Mouse (Mus musculus): ENCODE data around the gene Alg13. TPM values are rescaled to one million over a fixed set of nuclear protein-coding genes. Genes with fewer than 3 reads are reported as not detected.

The Alg13 gene
- polyA plus RNA-seq, 1 experiment from 2014 or later = 9.9 TPM

GRCm38 (mm10) chrX:144337938-144338337 lies 20.3 kb downstream of the Alg13 start:
- no peak for ATAC-seq (ENCODE audit: extremely low read depth, insufficient number of reproducible peaks, low FRiP score, low TSS enrichment)
- H3K4me1 ChIP-seq = no peaks in the 10 kb centered on the region
- H3K4me2 ChIP-seq = no peak overlapping the region
- H3K36me3 ChIP-seq = no peaks in the 10 kb centered on the region
- H3K27ac ChIP-seq (replicated peaks) = no peak overlapping the region
- H3K27me3 ChIP-seq (replicated peaks) = no peaks in the 10 kb centered on the region
- no peak overlapping the region for H3K9ac ChIP-seq
- no peak overlapping the region for H3K4me3 ChIP-seq
- no peaks in the 10 kb centered on the region for H3K9me3 ChIP-seq

DNA sequence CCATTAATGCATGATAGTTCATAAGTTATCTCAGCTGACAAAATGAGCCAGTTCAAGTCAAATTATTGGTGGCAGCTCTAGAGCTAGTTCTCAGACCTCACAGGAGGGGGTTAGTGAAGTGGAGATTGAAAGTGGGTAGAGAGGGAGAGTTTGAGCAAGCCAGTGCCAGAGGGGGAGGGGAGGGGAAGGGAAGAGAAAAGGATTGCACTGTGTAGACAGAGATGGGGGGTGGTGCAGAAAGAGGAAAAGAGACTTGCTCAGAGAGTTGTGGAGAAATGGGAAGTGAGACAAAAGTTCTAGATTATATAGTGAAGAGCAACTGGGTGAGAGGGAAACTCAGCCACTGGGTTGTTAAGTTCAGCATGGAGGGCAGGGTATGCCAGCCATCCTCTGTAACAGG lies 20.8 kb downstream of the Alg13 start:
- Histone ChIP-seq H3K4me1 (no peaks in the 10 kb centered on the region), H3K4me3 (no peak overlapping the region), H3K9me3 (no peaks in the 10 kb centered on the region), H3K36me3 (no peaks in the 10 kb centered on the region), H3K9ac (no peak overlapping the region), H3K4me2 (no peak overlapping the region), H3K27me3 (replicated peaks) (no peaks in the 10 kb centered on the region), H3K27ac (replicated peaks) (no peak overlapping the region)
- ATAC-seq (ENCODE audit: extremely low read depth, insufficient number of reproducible peaks, low FRiP score, low TSS enrichment) = no peak

- no peak for ATAC-seq (ENCODE audit: extremely low read depth, insufficient number of reproducible peaks, low FRiP score, low TSS enrichment)
- H3K9me3 ChIP-seq = no peaks in the 10 kb centered on the region
- no peak overlapping the region for H3K4me3 ChIP-seq
- H3K4me2 ChIP-seq = no peak overlapping the region
- no peaks in the 10 kb centered on the region for H3K27me3 ChIP-seq (replicated peaks)
- H3K36me3 ChIP-seq = peaks cover 15% of the 10 kb centered on the region
- WGBS = 68% methylated on average over 2 of the region's 2 CpGs
- no peaks in the 10 kb centered on the region for H3K4me1 ChIP-seq
- no peak overlapping the region for H3K9ac ChIP-seq
- H3K27ac ChIP-seq (replicated peaks) = no peak overlapping the region
Measured at GRCm38 (mm10) chrX:144374196-144374595, 56.6 kb downstream of the Alg13 start.

DNA sequence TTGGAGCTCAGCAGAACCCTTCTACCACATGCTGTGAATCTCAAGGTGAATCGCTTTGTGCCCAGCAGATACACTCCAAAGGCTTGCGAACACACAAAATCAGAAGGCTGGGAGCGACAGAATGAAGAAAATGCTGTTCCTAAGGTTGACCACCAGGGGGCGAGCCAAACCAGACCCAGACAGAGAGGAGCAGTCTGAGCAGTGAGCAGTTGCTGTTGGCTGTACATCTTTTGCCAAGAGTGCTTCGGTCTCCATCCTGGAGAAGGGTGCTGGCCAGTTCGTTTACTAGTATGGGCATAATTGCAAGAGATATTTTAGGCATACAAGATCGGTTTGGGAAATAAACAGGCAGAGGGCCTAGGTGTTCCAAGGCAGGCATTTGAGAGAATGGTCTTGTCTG lies 85.9 kb downstream of the Alg13 start:
- Histone ChIP-seq H3K9me3 (no peaks in the 10 kb centered on the region), H3K4me2 (no peak overlapping the region), H3K27me3 (replicated peaks) (no peaks in the 10 kb centered on the region), H3K4me1 (no peaks in the 10 kb centered on the region), H3K36me3 (no peaks in the 10 kb centered on the region), H3K4me3 (no peak overlapping the region), H3K9ac (no peak overlapping the region), H3K27ac (replicated peaks) (no peak overlapping the region)
- 26% methylated on average over 7 of the region's 7 CpGs for WGBS
- ATAC-seq (ENCODE audit: extremely low read depth, insufficient number of reproducible peaks, low FRiP score, low TSS enrichment) = no peak

- Histone ChIP-seq H3K9ac (no peak overlapping the region), H3K4me2 (no peak overlapping the region), H3K4me3 (no peak overlapping the region), H3K27me3 (replicated peaks) (no peaks in the 10 kb centered on the region), H3K36me3 (no peaks in the 10 kb centered on the region), H3K4me1 (no peaks in the 10 kb centered on the region), H3K9me3 (no peaks in the 10 kb centered on the region), H3K27ac (replicated peaks) (no peak overlapping the region)
- no peak for ATAC-seq (ENCODE audit: extremely low read depth, insufficient number of reproducible peaks, low FRiP score, low TSS enrichment)
- WGBS = 66% methylated on average over 5 of the region's 5 CpGs
Measured at GRCm38 (mm10) chrX:144408036-144408435, 90.4 kb downstream of the Alg13 start.

DNA sequence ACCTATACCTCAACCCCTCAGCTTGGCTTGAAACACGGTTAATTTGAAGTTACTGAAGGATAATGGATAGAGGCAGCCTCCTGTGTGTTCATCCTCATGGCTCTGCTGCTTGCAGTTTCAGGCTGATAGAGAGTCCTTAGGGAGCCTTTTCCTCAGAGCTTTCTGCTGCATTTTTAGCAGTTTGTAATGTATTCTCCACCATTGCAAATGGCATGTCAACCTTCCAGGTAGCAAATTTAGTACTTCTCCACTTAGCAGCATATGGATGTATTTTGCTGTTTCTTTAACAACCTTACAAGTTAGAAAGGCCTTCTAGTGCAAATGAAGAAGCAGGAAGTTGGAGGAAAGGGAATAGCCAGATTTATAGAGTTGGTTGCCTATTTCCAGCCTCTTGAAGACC lies 102.7 kb downstream of the Alg13 start:
- Histone ChIP-seq H3K9ac (no peak overlapping the region), H3K36me3 (no peaks in the 10 kb centered on the region), H3K4me1 (no peaks in the 10 kb centered on the region), H3K4me2 (no peak overlapping the region), H3K9me3 (no peaks in the 10 kb centered on the region), H3K4me3 (no peak overlapping the region), H3K27me3 (replicated peaks) (no peaks in the 10 kb centered on the region), H3K27ac (replicated peaks) (no peak overlapping the region)
- 67% methylated on average over 1 of the region's 1 CpGs for WGBS
- no peak for ATAC-seq (ENCODE audit: extremely low read depth, insufficient number of reproducible peaks, low FRiP score, low TSS enrichment)

GRCm38 (mm10) chrX:144421091-144421490 lies 103.5 kb downstream of the Alg13 start:
- Histone ChIP-seq H3K4me3 (no peak overlapping the region), H3K9me3 (no peaks in the 10 kb centered on the region), H3K4me1 (no peaks in the 10 kb centered on the region), H3K27me3 (replicated peaks) (no peaks in the 10 kb centered on the region), H3K9ac (no peak overlapping the region), H3K4me2 (no peak overlapping the region), H3K27ac (replicated peaks) (no peak overlapping the region), H3K36me3 (no peaks in the 10 kb centered on the region)
- ATAC-seq (ENCODE audit: extremely low read depth, insufficient number of reproducible peaks, low FRiP score, low TSS enrichment) = no peak
- 74% methylated on average over 1 of the region's 1 CpGs for WGBS

DNA sequence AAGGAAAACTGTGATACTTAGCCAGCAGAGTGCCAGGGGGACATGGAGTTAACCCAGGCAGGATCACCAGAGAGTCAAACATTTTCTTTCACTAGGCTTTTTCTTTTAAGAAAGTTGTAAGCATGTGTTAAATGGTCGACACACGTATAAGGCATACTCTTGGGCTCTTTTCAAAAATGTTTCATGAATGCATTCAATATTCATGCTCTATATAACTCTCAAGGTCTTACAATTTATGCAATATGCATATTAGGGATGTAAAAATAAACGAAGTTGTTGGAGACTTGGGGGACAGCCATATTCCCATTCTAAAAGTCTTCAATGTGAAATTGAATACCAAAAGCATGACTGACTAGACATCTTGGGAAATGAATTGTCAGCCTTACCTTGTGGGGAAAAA lies 106.2 kb downstream of the Alg13 start:
- Histone ChIP-seq H3K36me3 (no peaks in the 10 kb centered on the region), H3K4me3 (no peak overlapping the region), H3K4me2 (no peak overlapping the region), H3K27me3 (replicated peaks) (no peaks in the 10 kb centered on the region), H3K27ac (replicated peaks) (no peak overlapping the region), H3K4me1 (no peaks in the 10 kb centered on the region), H3K9me3 (no peaks in the 10 kb centered on the region), H3K9ac (no peak overlapping the region)
- WGBS = 66% methylated on average over 3 of the region's 3 CpGs
- no peak for ATAC-seq (ENCODE audit: extremely low read depth, insufficient number of reproducible peaks, low FRiP score, low TSS enrichment)

Small RNA genes within 50 kb of the gene (microRNA-seq; reads per million reads assigned to microRNA genes)
- not detected for gene Mir680-2

Other genes with a start within 250 kb of the Alg13 start
- 0.25 and 0.40 TPM in 2 replicates for gene A730046J19Rik, start 164.1 kb upstream of the Alg13 start, polyA plus RNA-seq (2015; fragmentation: Nextera tagmentation; extraction: Ambion mirVana)
- gene Trpc5os, start 138.8 kb downstream of the Alg13 start, polyA plus RNA-seq (2015; fragmentation: Nextera tagmentation; extraction: Ambion mirVana) = 0.05 TPM in 1 of 2 replicates, not detected in the other